Mouse (Mus musculus) cerebellum, adult 2 months (tissue): ENCODE data around the gene Dlgap4.

ENCODE experiments used
- CTCF ChIP-seq: fragments of 200-500 bp; IDR thresholded peaks from 2 replicates; pipeline ENCODE4 v1.5.1; 2011; ENCODE audit warnings: low read depth, mild to moderate bottlenecking, control low read depth, low read length, moderate library complexity, borderline replicate concordance; ENCODE audit not compliant: insufficient read depth
- POLR2A ChIP-seq: fragments of 200-500 bp; IDR thresholded peaks from 2 replicates; pipeline ENCODE4 v1.6.1; 2011; ENCODE audit warnings: low read length, control low read depth, borderline replicate concordance; ENCODE audit not compliant: insufficient read depth

DNA sequence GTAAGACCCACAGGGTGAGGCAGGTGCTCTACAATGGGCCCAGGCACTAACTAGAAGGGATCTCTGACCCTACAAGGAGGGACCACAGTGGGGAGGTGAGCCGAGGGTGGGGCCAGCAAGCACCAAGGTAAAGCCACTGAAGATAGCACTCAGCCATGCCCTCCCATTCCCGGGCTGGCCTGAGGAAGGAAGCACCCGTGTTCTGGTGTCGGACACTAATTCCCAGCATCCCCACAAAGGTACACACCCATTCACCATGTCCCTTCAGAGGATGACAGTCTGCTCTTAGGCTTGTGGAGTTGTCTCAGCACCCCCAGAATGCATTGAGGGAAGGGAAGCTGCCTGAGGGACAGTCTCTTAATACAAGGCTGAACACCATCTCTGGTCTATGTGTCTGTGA, 167.8 kb downstream of the Dlgap4 start:
- TF ChIP-seq CTCF, result no peak
- no peak for TF ChIP-seq POLR2A
